Mouse (Mus musculus): Measurements from ENCODE around the gene Lamtor3.

DNA sequence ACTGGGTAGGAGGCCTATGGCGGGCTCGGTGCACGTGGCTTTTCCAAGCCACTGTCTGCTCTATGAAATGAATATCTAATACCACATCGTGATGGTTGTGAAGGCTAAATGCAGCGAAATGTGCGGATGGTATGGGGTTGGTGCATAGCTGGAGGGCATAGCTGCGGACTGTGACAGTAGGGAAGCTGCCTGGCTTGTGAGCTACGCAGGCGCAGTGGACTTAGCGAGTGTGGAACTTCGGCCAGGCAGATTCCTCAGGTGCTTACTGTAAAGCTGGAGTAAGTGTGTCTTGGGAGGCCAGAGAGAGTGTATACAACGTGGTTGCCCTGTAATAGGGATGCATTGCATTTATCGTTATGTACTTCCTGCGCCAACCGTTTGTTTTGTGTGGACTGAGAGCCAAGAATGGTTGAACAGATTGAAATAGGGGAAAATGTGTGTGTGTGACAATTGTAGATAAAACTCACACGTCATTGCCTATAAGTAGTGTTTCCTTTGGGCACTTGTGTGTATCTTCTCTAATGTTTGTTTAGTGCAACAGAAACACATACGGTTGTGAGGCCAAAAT lies 57.6 kb downstream of the Lamtor3 start:
- TF ChIP-seq POLR2A (IDR thresholded peaks at IDR 0.05; ENCODE audit: insufficient read depth, low read depth, low read length) (no peak), CTCF (IDR thresholded peaks at IDR 0.05; ENCODE audit: insufficient read depth, low read depth, low read length) (no peak)

Data from olfactory bulb, adult 2 months (tissue).